Mouse (Mus musculus): ENCODE measurements around the gene Syf2. TPM values are rescaled to one million over a fixed set of nuclear protein-coding genes. Genes with fewer than 3 reads are reported as not detected.

Gene Syf2
- polyA plus RNA-seq, 1 experiment from 2014 or later: 82.6 TPM

DNA sequence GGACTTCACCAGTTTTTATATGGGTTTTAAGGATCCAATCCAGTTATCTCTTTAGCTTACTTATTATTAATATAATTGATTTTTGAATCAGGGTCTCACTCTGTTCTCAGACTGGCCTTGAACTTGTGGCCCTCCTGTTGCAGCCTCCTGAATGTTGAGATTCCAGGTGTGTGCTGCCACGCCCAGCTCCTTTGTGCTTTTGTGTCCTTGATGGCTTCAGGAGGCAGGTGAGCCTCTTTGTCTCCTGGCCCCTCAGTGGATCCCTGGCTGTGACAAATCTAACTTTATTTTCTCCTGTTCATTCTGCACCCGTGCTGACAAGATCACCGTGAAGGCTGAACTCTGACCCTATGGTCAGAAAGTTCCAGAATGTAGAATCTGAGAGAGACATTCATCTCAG, 56.3 kb downstream of the Syf2 start:
- no peaks in the 10 kb centered on the region for H3K36me3 ChIP-seq (ENCODE audit: insufficient read depth, low read length)
- no peak overlapping the region for H3K4me3 ChIP-seq (ENCODE audit: low read length)
- no peak overlapping the region for H3K4me2 ChIP-seq (replicated peaks; ENCODE audit: low read depth, low read length)
- ATAC-seq (ENCODE audit: low FRiP score, low TSS enrichment): no peak
- WGBS: 81% methylated on average over 3 of the region's 3 CpGs
- no peaks in the 10 kb centered on the region for H3K9me3 ChIP-seq (ENCODE audit: low read length)
- H3K4me1 ChIP-seq (ENCODE audit: insufficient read depth, low read length): no peaks in the 10 kb centered on the region
- H3K27me3 ChIP-seq (ENCODE audit: insufficient read depth, low read length): no peaks in the 10 kb centered on the region
- no peak overlapping the region for H3K27ac ChIP-seq (ENCODE audit: low read length)
- no peak overlapping the region for H3K9ac ChIP-seq (replicated peaks; ENCODE audit: low read length)

Other genes starting within 250 kb of the Syf2 start
- 3.5 and 3.7 TPM in 2 replicates for gene Man1c1, start 226.6 kb upstream of the Syf2 start, polyA plus RNA-seq (2015; fragmentation: Nextera tagmentation; extraction: Ambion mirVana)
- 21.7 and 23.1 TPM in 2 replicates for gene Ldlrap1, start 162.9 kb upstream of the Syf2 start, polyA plus RNA-seq (2015; fragmentation: Nextera tagmentation; extraction: Ambion mirVana)
- 33.1 and 38.4 TPM in 2 replicates for gene Maco1, start 77.6 kb upstream of the Syf2 start, polyA plus RNA-seq (2015; fragmentation: Nextera tagmentation; extraction: Ambion mirVana)
- gene Rhd, start 66.4 kb upstream of the Syf2 start, polyA plus RNA-seq (2015; fragmentation: Nextera tagmentation; extraction: Ambion mirVana): 2.7 and 3.0 TPM in 2 replicates
- gene Tmem50a, start 15.9 kb upstream of the Syf2 start, polyA plus RNA-seq (2015; fragmentation: Nextera tagmentation; extraction: Ambion mirVana): 177 and 178 TPM in 2 replicates
- gene Rsrp1, start 7.3 kb upstream of the Syf2 start, polyA plus RNA-seq (2015; fragmentation: Nextera tagmentation; extraction: Ambion mirVana): 449 and 450 TPM in 2 replicates
- 0.06 TPM in 1 of 2 replicates, not detected in the other for gene Runx3, start 189.8 kb downstream of the Syf2 start, polyA plus RNA-seq (2015; fragmentation: Nextera tagmentation; extraction: Ambion mirVana)